Mouse (Mus musculus) kidney, adult 2 months (tissue): ENCODE measurements around the gene Trabd.

Experiments
- CTCF ChIP-seq: fragments of 200-500 bp; conservative IDR thresholded peaks from 2 replicates; pipeline ENCODE4 v1.5.1; 2011; ENCODE audit warnings: low read depth, mild to moderate bottlenecking, control low read depth, low read length, moderate library complexity, mixed read lengths; ENCODE audit not compliant: insufficient read depth, insufficient read length
- POLR2A ChIP-seq: fragments of 200-500 bp; IDR thresholded peaks from one replicate; pipeline ENCODE4 v1.6.1; 2011; ENCODE audit warnings: low read depth, low read length, control low read depth

GRCm38 (mm10) chr15:89064891-89065290 is 10.0 kb upstream of the Trabd start:
- no peak for TF ChIP-seq CTCF
- TF ChIP-seq POLR2A, result no peak
